Mouse (Mus musculus) adrenal gland, postnatal 14 days (tissue): ENCODE data around the gene Strbp. TPM values are rescaled to one million over a fixed set of nuclear protein-coding genes. Genes with fewer than 3 reads are reported as not detected.
A peak's percentile ranks its signal among the peaks of the same experiment; 100 is the strongest.

Experiments
- DNase-seq: peaks from one replicate; pipeline ENCODE4 v3.0.0; 2021; ENCODE audit warnings: mixed read lengths
- long read RNA-seq, 2 experiments: library from polyadenylated mRNA; stranded (forward); transcript quantifications; one replicate each; pipeline ENCODE4 v2.0.0; 2021
- total RNA-seq: library from RNA; stranded (reverse); gene quantifications from 2 replicates; pipeline ENCODE4 v1.2.3, GENCODE M21; 2021

Gene Strbp
- 43.6 and 45.4 TPM in 2 replicates for total RNA-seq
- long read RNA-seq, experiment 1, transcript Strbp-202 (18 exons, 3,144 nt), result major isoform, 30 of 62 reads
- long read RNA-seq, experiment 1, partial matches to known transcripts, result 0 of 62 reads
- long read RNA-seq, experiment 1, other reads (novel, unspliced or antisense), result 31 of 62 reads
- long read RNA-seq, experiment 2, transcript Strbp-202 (18 exons, 3,144 nt), result major isoform, 20 of 37 reads
- long read RNA-seq, experiment 2, partial matches to known transcripts, result 4 of 37 reads
- long read RNA-seq, experiment 2, other reads (novel, unspliced or antisense), result 13 of 37 reads

GRCm38 (mm10) chr2:37703230-37703954, at the start of gene Strbp:
TSS of gene Strbp (minus strand) at chr2:37703859.
- peak; percentile 96 for DNase-seq

- DNase-seq, result no peak
Measured at GRCm38 (mm10) chr2:37751114-37751513, 47.5 kb upstream of the Strbp start.

- DNase-seq, result no peak
Measured at GRCm38 (mm10) chr2:37749323-37749722, 45.7 kb upstream of the Strbp start.

GRCm38 (mm10) chr2:37748442-37749066, 44.9 kb upstream of the Strbp start:
- DNase-seq, result peak; percentile 57

GRCm38 (mm10) chr2:37747909-37748308, 44.2 kb upstream of the Strbp start:
- no peak for DNase-seq

- peak; percentile 38 for DNase-seq
Measured at GRCm38 (mm10) chr2:37746293-37747049, 42.8 kb upstream of the Strbp start.

GRCm38 (mm10) chr2:37744773-37745395, 41.2 kb upstream of the Strbp start:
- DNase-seq, result no peak

GRCm38 (mm10) chr2:37741806-37742554, 38.3 kb upstream of the Strbp start:
- DNase-seq, result no peak

- DNase-seq, result no peak
Measured at GRCm38 (mm10) chr2:37735807-37736188, 32.1 kb upstream of the Strbp start.

GRCm38 (mm10) chr2:37734979-37735806, 31.5 kb upstream of the Strbp start:
- peak; percentile 66 for DNase-seq

- DNase-seq, result peak; percentile 73
Measured at GRCm38 (mm10) chr2:37731241-37731801, 27.7 kb upstream of the Strbp start.

- DNase-seq, result no peak
Measured at GRCm38 (mm10) chr2:37724231-37724630, 20.6 kb upstream of the Strbp start.

- DNase-seq, result no peak
Measured at GRCm38 (mm10) chr2:37723501-37724090, 19.9 kb upstream of the Strbp start.

- DNase-seq, result no peak
Measured at GRCm38 (mm10) chr2:37722674-37723465, 19.2 kb upstream of the Strbp start.

- DNase-seq, result no peak
Measured at GRCm38 (mm10) chr2:37716266-37716665, 12.6 kb upstream of the Strbp start.

- DNase-seq, result no peak
Measured at GRCm38 (mm10) chr2:37715364-37715763, 11.7 kb upstream of the Strbp start.

- no peak for DNase-seq
Measured at GRCm38 (mm10) chr2:37713100-37713499, 9.4 kb upstream of the Strbp start.

- DNase-seq, result no peak
Measured at GRCm38 (mm10) chr2:37708835-37709234, 5.2 kb upstream of the Strbp start.
